Mouse (Mus musculus) heart, adult 9 months (tissue): ENCODE measurements around the gene 4933434E20Rik.
A peak's percentile ranks its signal among the peaks of the same experiment; 100 is the strongest.

Experiments used
- DNase-seq, 2 experiments: peaks; one replicate each; pipeline ENCODE4 v3.0.0; 2022; ENCODE audit warnings: low spot score in 2 of 2

4933434E20Rik gene

GRCm38 (mm10) chr3:90081365-90082240, 30.2 kb downstream of the 4933434E20Rik start:
- peak in 1 of 2 experiments; percentile 45 for DNase-seq

GRCm38 (mm10) chr3:90083034-90083433, 31.6 kb downstream of the 4933434E20Rik start:
- DNase-seq: no peak

- DNase-seq: no peak
Observed at GRCm38 (mm10) chr3:90083698-90084324, 32.4 kb downstream of the 4933434E20Rik start.

- peak; percentile 31 to 52 for DNase-seq
Observed at GRCm38 (mm10) chr3:90084790-90085189, 33.4 kb downstream of the 4933434E20Rik start.

- peak in 1 of 2 experiments; percentile 26 for DNase-seq
Observed at GRCm38 (mm10) chr3:90085281-90085680, 33.8 kb downstream of the 4933434E20Rik start.

GRCm38 (mm10) chr3:90086068-90086467, 34.6 kb downstream of the 4933434E20Rik start:
- DNase-seq: no peak

- no peak for DNase-seq
Observed at GRCm38 (mm10) chr3:90088617-90089016, 37.2 kb downstream of the 4933434E20Rik start.

- no peak for DNase-seq
Observed at GRCm38 (mm10) chr3:90090892-90091291, 39.5 kb downstream of the 4933434E20Rik start.

GRCm38 (mm10) chr3:90094453-90094852, 43.0 kb downstream of the 4933434E20Rik start:
- no peak for DNase-seq

GRCm38 (mm10) chr3:90097928-90098327, 46.5 kb downstream of the 4933434E20Rik start:
- no peak for DNase-seq

GRCm38 (mm10) chr3:90101010-90101409, 49.6 kb downstream of the 4933434E20Rik start:
- DNase-seq: no peak

- DNase-seq: no peak
Observed at GRCm38 (mm10) chr3:90101673-90102072, 50.2 kb downstream of the 4933434E20Rik start.

- DNase-seq: no peak
Observed at GRCm38 (mm10) chr3:90102239-90102638, 50.8 kb downstream of the 4933434E20Rik start.

- DNase-seq: no peak
Observed at GRCm38 (mm10) chr3:90103176-90103575, 51.7 kb downstream of the 4933434E20Rik start.

GRCm38 (mm10) chr3:90103938-90104337, 52.5 kb downstream of the 4933434E20Rik start, which contains the start of gene Nup210l:
Nup210l (plus strand) TSS chr3:90104132.
- DNase-seq: no peak

- no peak for DNase-seq
Observed at GRCm38 (mm10) chr3:90111706-90112105, 60.3 kb downstream of the 4933434E20Rik start.

- no peak for DNase-seq
Observed at GRCm38 (mm10) chr3:90114342-90114741, 62.9 kb downstream of the 4933434E20Rik start.

- no peak for DNase-seq
Observed at GRCm38 (mm10) chr3:90115526-90115925, 64.1 kb downstream of the 4933434E20Rik start.
